Mouse (Mus musculus) A20 (cell line): Measurements from ENCODE around the gene Ppm1m.

ENCODE experiments used
- DNase-seq: peaks from one replicate; pipeline ENCODE4 v3.0.0-alpha.2; 2011; ENCODE audit warnings: low read depth, low spot score

Ppm1m gene

GRCm38 (mm10) chr9:106199535-106200272 is at the start of gene Ppm1m:
Gene Ppm1m (minus strand): TSS chr9:106199746.
- peak; percentile 71 for DNase-seq

GRCm38 (mm10) chr9:106242813-106243488 is 43.4 kb upstream of the Ppm1m start:
- no peak for DNase-seq

- DNase-seq: peak; percentile 22
Observed at GRCm38 (mm10) chr9:106241541-106242164, 42.1 kb upstream of the Ppm1m start.

GRCm38 (mm10) chr9:106237878-106238277 is 38.3 kb upstream of the Ppm1m start:
- no peak for DNase-seq

GRCm38 (mm10) chr9:106237401-106237800 is 37.9 kb upstream of the Ppm1m start:
- DNase-seq: no peak

- no peak for DNase-seq
Observed at GRCm38 (mm10) chr9:106236818-106237211, 37.3 kb upstream of the Ppm1m start.

GRCm38 (mm10) chr9:106236156-106236817 is 36.7 kb upstream of the Ppm1m start:
- DNase-seq: no peak

- no peak for DNase-seq
Observed at GRCm38 (mm10) chr9:106235194-106235830, 35.8 kb upstream of the Ppm1m start.

GRCm38 (mm10) chr9:106233953-106234352 is 34.4 kb upstream of the Ppm1m start:
- no peak for DNase-seq

GRCm38 (mm10) chr9:106232956-106233355 is 33.4 kb upstream of the Ppm1m start:
- DNase-seq: no peak

- peak; percentile 10 for DNase-seq
Observed at GRCm38 (mm10) chr9:106231816-106232215, 32.3 kb upstream of the Ppm1m start.

GRCm38 (mm10) chr9:106231220-106231619 is 31.7 kb upstream of the Ppm1m start:
- DNase-seq: no peak

- no peak for DNase-seq
Observed at GRCm38 (mm10) chr9:106230734-106231106, 31.2 kb upstream of the Ppm1m start.

- DNase-seq: peak; percentile 91
Observed at GRCm38 (mm10) chr9:106230051-106230733, 30.6 kb upstream of the Ppm1m start.

GRCm38 (mm10) chr9:106227790-106228429 is 28.4 kb upstream of the Ppm1m start:
- DNase-seq: peak; percentile 31

GRCm38 (mm10) chr9:106226151-106226682 is 26.7 kb upstream of the Ppm1m start:
- peak; percentile 74 for DNase-seq

- DNase-seq: peak; percentile 50
Observed at GRCm38 (mm10) chr9:106225469-106226150, 26.1 kb upstream of the Ppm1m start.

GRCm38 (mm10) chr9:106222994-106223393 is 23.4 kb upstream of the Ppm1m start:
- peak; percentile 83 for DNase-seq

GRCm38 (mm10) chr9:106222261-106222851 is 22.8 kb upstream of the Ppm1m start, which contains the start of gene Tlr9:
Gene Tlr9 (plus strand): TSS chr9:106222598.
- peak; percentile 94 for DNase-seq
